Mouse (Mus musculus) lung, embryonic 15.5 days (tissue): ENCODE results near the gene Cwc25. TPM values are rescaled to one million over a fixed set of nuclear protein-coding genes. Genes with fewer than 3 reads are reported as not detected.

Experiments used
- ATAC-seq: fragments of 200-750 bp; cut with Nextera tagmentation; 2 replicates; pipeline ENCODE4 v1.8.0; 2017; ENCODE audit warnings: moderate number of reproducible peaks, borderline replicate concordance; ENCODE audit not compliant: low FRiP score, low TSS enrichment; ENCODE audit errors: extremely low read depth
- H3K27ac ChIP-seq: fragments of 300-500 bp; sonication (generic); 2 replicates; pipeline ENCODE4 v1.5.1; 2015; ENCODE audit warnings: moderate library complexity, mild to moderate bottlenecking, inconsistent platforms
- H3K27me3 ChIP-seq: fragments of 300-500 bp; sonication (generic); 2 replicates; pipeline ENCODE4 v1.6.1; 2015; ENCODE audit warnings: inconsistent platforms
- H3K36me3 ChIP-seq: fragments of 300-500 bp; sonication (generic); 2 replicates; pipeline ENCODE4 v1.6.1; 2015; ENCODE audit warnings: inconsistent platforms
- H3K4me1 ChIP-seq: fragments of 300-500 bp; sonication (generic); 2 replicates; pipeline ENCODE4 v1.6.1; 2015; ENCODE audit warnings: inconsistent platforms
- H3K4me2 ChIP-seq: fragments of 300-500 bp; sonication (generic); 2 replicates; pipeline ENCODE4 v1.6.1; 2015; ENCODE audit warnings: inconsistent platforms, mild to moderate bottlenecking, moderate library complexity
- H3K4me3 ChIP-seq: fragments of 300-500 bp; sonication (generic); 2 replicates; pipeline ENCODE4 v1.5.1; 2015; ENCODE audit warnings: mild to moderate bottlenecking, inconsistent platforms
- H3K9ac ChIP-seq: fragments of 300-500 bp; sonication (generic); 2 replicates; pipeline ENCODE4 v1.6.1; 2015; ENCODE audit warnings: inconsistent platforms
- H3K9me3 ChIP-seq: fragments of 300-500 bp; sonication (generic); 2 replicates; pipeline ENCODE4 v1.6.1; 2016; ENCODE audit warnings: inconsistent platforms
- WGBS: fragments of 180-500 bp; shearing (Covaris S2); methylation state at CpG from one replicate; pipeline ENCODE4 v1.1.7; 2015; 5-methylcytosine and 5-hydroxymethylcytosine counted together
- polyA plus RNA-seq: library from polyadenylated mRNA; unstranded; fragments of >200 nt; fragmentation: Nextera tagmentation; extraction: Ambion mirVana; gene quantifications from 2 replicates; pipeline ENCODE4 v1.2.1, GENCODE M21; 2015

Gene Cwc25
- polyA plus RNA-seq, 1 experiment from 2014 or later, result 18.5 TPM

GRCm38 (mm10) chr11:97781832-97782563, 15.6 kb upstream of the Cwc25 start, which contains the start of gene Rpl23:
Gene Rpl23 (minus strand): TSS chr11:97782437.
- WGBS, result under 1% methylated on average over 66 of the region's 67 CpGs
- ATAC-seq, result peak; percentile 96
- H3K4me1 ChIP-seq, result peaks cover 32% of the 10 kb centered on the region

GRCm38 (mm10) chr11:97781478-97781831, 15.1 kb upstream of the Cwc25 start:
- Histone ChIP-seq H3K27me3 (no peaks in the 10 kb centered on the region), H3K9ac (peak overlapping the region; percentile 94), H3K36me3 (peaks cover 44% of the 10 kb centered on the region), H3K9me3 (no peaks in the 10 kb centered on the region), H3K27ac (peak overlapping the region; percentile 89), H3K4me3 (peak overlapping the region; percentile 75), H3K4me2 (peak overlapping the region; percentile 57), H3K4me1 (peaks cover 32% of the 10 kb centered on the region)
- no peak for ATAC-seq
- WGBS, result 2% methylated on average over 11 of the region's 11 CpGs

More at GRCm38 (mm10) chr11:97781832-97782563, 15.6 kb upstream of the Cwc25 start, which contains the start of gene Rpl23:
- H3K27ac ChIP-seq, result peak within 1 kb of the TSS; percentile 89
- no peaks in the 10 kb centered on the region for H3K27me3 ChIP-seq
- H3K9me3 ChIP-seq, result no peaks in the 10 kb centered on the region
- H3K4me3 ChIP-seq, result peak within 1 kb of the TSS; percentile 75
- H3K9ac ChIP-seq, result peak within 1 kb of the TSS; percentile 94
- peaks cover 39% of the 10 kb centered on the region for H3K36me3 ChIP-seq
- peak within 1 kb of the TSS; percentile 62 for H3K4me2 ChIP-seq

GRCm38 (mm10) chr11:97779968-97780701, 13.8 kb upstream of the Cwc25 start:
- Histone ChIP-seq H3K27me3 (no peaks in the 10 kb centered on the region), H3K27ac (no peak overlapping the region), H3K4me3 (peak overlapping the region; percentile 75), H3K9me3 (no peaks in the 10 kb centered on the region), H3K36me3 (peaks cover 47% of the 10 kb centered on the region), H3K4me1 (peaks cover 32% of the 10 kb centered on the region), H3K4me2 (peak overlapping the region; percentile 57), H3K9ac (peak overlapping the region; percentile 94; the same call in 1 of the 2 replicates)
- ATAC-seq, result no peak
- 79% methylated on average over 2 of the region's 2 CpGs for WGBS

- H3K4me2 ChIP-seq, result no peak overlapping the region
- H3K27me3 ChIP-seq, result no peaks in the 10 kb centered on the region
- no peak overlapping the region for H3K4me3 ChIP-seq
- peaks cover 32% of the 10 kb centered on the region for H3K4me1 ChIP-seq
- H3K9me3 ChIP-seq, result no peaks in the 10 kb centered on the region
- no peak overlapping the region for H3K9ac ChIP-seq
- H3K27ac ChIP-seq, result no peak overlapping the region
- WGBS, result 95% methylated on average over 1 of the region's 1 CpGs
- H3K36me3 ChIP-seq, result peaks cover 47% of the 10 kb centered on the region
- no peak for ATAC-seq
Measured at GRCm38 (mm10) chr11:97778918-97779317, 12.6 kb upstream of the Cwc25 start.

GRCm38 (mm10) chr11:97777129-97777529, 10.8 kb upstream of the Cwc25 start:
- Histone ChIP-seq H3K27ac (no peak overlapping the region), H3K4me3 (no peak overlapping the region), H3K27me3 (no peaks in the 10 kb centered on the region), H3K36me3 (peaks cover 47% of the 10 kb centered on the region), H3K9ac (no peak overlapping the region), H3K4me2 (no peak overlapping the region), H3K4me1 (peaks cover 24% of the 10 kb centered on the region), H3K9me3 (no peaks in the 10 kb centered on the region)
- 31% methylated on average over 2 of the region's 2 CpGs for WGBS
- ATAC-seq, result 0 out of 2 replicates have a peak, but pooled peaks have one; percentile 44

- no peak overlapping the region for H3K27ac ChIP-seq
- no peaks in the 10 kb centered on the region for H3K9me3 ChIP-seq
- 48% methylated on average over 5 of the region's 5 CpGs for WGBS
- H3K27me3 ChIP-seq, result no peaks in the 10 kb centered on the region
- H3K36me3 ChIP-seq, result peaks cover 47% of the 10 kb centered on the region
- H3K4me2 ChIP-seq, result no peak overlapping the region
- ATAC-seq, result no peak
- H3K4me1 ChIP-seq, result peaks cover 24% of the 10 kb centered on the region
- H3K9ac ChIP-seq, result no peak overlapping the region
- no peak overlapping the region for H3K4me3 ChIP-seq
Measured at GRCm38 (mm10) chr11:97776497-97777128, 10.3 kb upstream of the Cwc25 start.

- Histone ChIP-seq H3K4me2 (no peak within 1 kb of the TSS), H3K27ac (no peak within 1 kb of the TSS), H3K36me3 (peaks cover 47% of the 10 kb centered on the region), H3K9ac (no peak within 1 kb of the TSS), H3K4me3 (no peak within 1 kb of the TSS), H3K9me3 (no peaks in the 10 kb centered on the region), H3K4me1 (peaks cover 21% of the 10 kb centered on the region), H3K27me3 (no peaks in the 10 kb centered on the region)
- 52% methylated on average over 17 of the region's 17 CpGs for WGBS
- ATAC-seq, result no peak
Measured at GRCm38 (mm10) chr11:97775808-97776496, 9.6 kb upstream of the Cwc25 start, which contains the start of gene 1700001P01Rik. Gene 1700001P01Rik (minus strand): TSS chr11:97775918.

- Histone ChIP-seq H3K27me3 (no peaks in the 10 kb centered on the region), H3K9ac (no peak overlapping the region), H3K4me2 (no peak overlapping the region), H3K4me1 (peaks cover 13% of the 10 kb centered on the region), H3K27ac (no peak overlapping the region), H3K4me3 (no peak overlapping the region), H3K9me3 (no peaks in the 10 kb centered on the region), H3K36me3 (peaks cover 39% of the 10 kb centered on the region)
- ATAC-seq, result no peak
- WGBS, result 69% methylated on average over 13 of the region's 13 CpGs
Measured at GRCm38 (mm10) chr11:97775186-97775585, 8.8 kb upstream of the Cwc25 start.

GRCm38 (mm10) chr11:97771410-97771809, 5.1 kb upstream of the Cwc25 start:
- no peak for ATAC-seq
- Histone ChIP-seq H3K27me3 (no peaks in the 10 kb centered on the region), H3K4me1 (no peaks in the 10 kb centered on the region), H3K4me3 (no peak overlapping the region), H3K27ac (no peak overlapping the region), H3K36me3 (peaks cover 3% of the 10 kb centered on the region), H3K4me2 (no peak overlapping the region), H3K9me3 (no peaks in the 10 kb centered on the region), H3K9ac (no peak overlapping the region)
- WGBS, result 80% methylated on average over 14 of the region's 14 CpGs

GRCm38 (mm10) chr11:97769704-97770103, 3.3 kb upstream of the Cwc25 start:
- 21% methylated on average over 2 of the region's 2 CpGs for WGBS
- no peaks in the 10 kb centered on the region for H3K36me3 ChIP-seq
- H3K27me3 ChIP-seq, result no peaks in the 10 kb centered on the region
- ATAC-seq, result no peak
- H3K27ac ChIP-seq, result no peak overlapping the region
- H3K9ac ChIP-seq, result no peak overlapping the region
- H3K4me3 ChIP-seq, result no peak overlapping the region
- no peaks in the 10 kb centered on the region for H3K9me3 ChIP-seq
- H3K4me1 ChIP-seq, result peaks cover 11% of the 10 kb centered on the region
- H3K4me2 ChIP-seq, result no peak overlapping the region

- Histone ChIP-seq H3K4me2 (no peak overlapping the region), H3K4me1 (peaks cover 11% of the 10 kb centered on the region), H3K27me3 (no peaks in the 10 kb centered on the region), H3K4me3 (no peak overlapping the region), H3K27ac (no peak overlapping the region), H3K9ac (no peak overlapping the region), H3K9me3 (no peaks in the 10 kb centered on the region), H3K36me3 (peaks cover 36% of the 10 kb centered on the region)
- no peak for ATAC-seq
Measured at GRCm38 (mm10) chr11:97761638-97762037, 4.7 kb downstream of the Cwc25 start.
